Comparison of ENCODE assay signal across 8 mouse cellular contexts in the genomic region with DNA sequence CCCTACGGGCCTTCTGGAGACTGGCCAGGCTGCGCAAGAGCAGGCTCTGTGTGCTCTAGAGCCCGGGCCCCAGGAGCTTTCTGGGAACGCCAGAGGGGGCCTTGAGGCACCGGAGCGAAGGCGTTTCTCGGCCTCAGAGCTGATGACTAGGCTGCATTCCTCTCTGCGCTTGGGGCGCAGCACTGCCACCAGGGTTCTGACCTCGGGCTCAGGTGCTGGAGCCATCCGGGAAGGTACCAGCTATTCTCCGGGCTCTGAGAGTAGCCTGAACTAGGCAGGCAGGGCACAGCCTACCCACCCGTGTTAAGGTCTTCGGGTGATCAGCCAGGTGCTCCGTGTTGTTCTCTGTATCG. TPM values are rescaled to one million over a fixed set of nuclear protein-coding genes. Genes with fewer than 3 reads are reported as not detected.
A peak's percentile ranks its signal among the peaks of the same experiment; 100 is the strongest.
DNase-seq lines count a peak whose midpoint lies in the region; ATAC-seq and TF ChIP-seq lines count a peak whose summit lies in the region.

No protein-coding gene starts in this region.

- H3K4me3 ChIP-seq in heart, postnatal 0 days (ENCODE audit: low read depth, low read length) = peak overlapping the region; percentile 35
- peak overlapping the region; percentile 0; the same call in 1 of the 2 replicates for H3K4me3 ChIP-seq in cortical plate, adult 2 months (ENCODE audit: insufficient read depth, low read length)
- H3K4me3 ChIP-seq in hindbrain, embryonic 12.5 days = peak overlapping the region; percentile 42
- H3K4me3 ChIP-seq in midbrain, embryonic 15.5 days = 0 out of 2 replicates have a peak overlapping the region, but pooled peaks have one; percentile 34

- TF ChIP-seq CTCF in heart, postnatal 0 days (IDR thresholded peaks at IDR 0.05; ENCODE audit: low read depth) = no peak
- no peak for TF ChIP-seq CTCF in cortical plate, adult 2 months (IDR thresholded peaks at IDR 0.05; ENCODE audit: extremely low read depth, insufficient read depth, low read length)

- peak overlapping the region; percentile 62 for H3K4me2 ChIP-seq in heart, postnatal 0 days (ENCODE audit: low read depth, low read length)
- H3K4me2 ChIP-seq in hindbrain, embryonic 12.5 days (replicated peaks) = peak overlapping the region; percentile 59
- H3K4me2 ChIP-seq in midbrain, embryonic 15.5 days = peak overlapping the region; percentile 53

- TF ChIP-seq POLR2A in cortical plate, adult 2 months (IDR thresholded peaks at IDR 0.05; ENCODE audit: extremely low read depth, insufficient read depth, low read length) = no peak

- no peak for DNase-seq in heart, postnatal 0 days (ENCODE audit: low spot score)
- no peak for DNase-seq in heart, postnatal 10 days
- no peak for DNase-seq in layer of hippocampus, postnatal 14 days (ENCODE audit: low spot score in 2 of 2)
- DNase-seq in cerebellum, postnatal 36 days = no peak
- no peak for DNase-seq in kidney, postnatal 14 days

- ATAC-seq in heart, postnatal 0 days (ENCODE audit: insufficient read depth, low read depth) = no peak
- no peak for ATAC-seq in hindbrain, embryonic 12.5 days (ENCODE audit: low FRiP score)
- no peak for ATAC-seq in midbrain, embryonic 15.5 days (replicated peaks)

- no peaks in the 10 kb centered on the region for H3K9me3 ChIP-seq in heart, postnatal 0 days (replicated peaks; ENCODE audit: control insufficient read depth, low read length)
- H3K9me3 ChIP-seq in hindbrain, embryonic 12.5 days (replicated peaks) = no peaks in the 10 kb centered on the region
- no peaks in the 10 kb centered on the region for H3K9me3 ChIP-seq in midbrain, embryonic 15.5 days

- peaks cover 51% of the 10 kb centered on the region for H3K27me3 ChIP-seq in heart, postnatal 0 days (ENCODE audit: control insufficient read depth, insufficient read depth, low read length)
- H3K27me3 ChIP-seq in hindbrain, embryonic 12.5 days = peaks cover 91% of the 10 kb centered on the region
- peaks cover 54% of the 10 kb centered on the region for H3K27me3 ChIP-seq in midbrain, embryonic 15.5 days (replicated peaks)

- intact Hi-C loops in heart, postnatal 10 days (cut with DNase I) = no loop called here

- no peak overlapping the region for H3K27ac ChIP-seq in heart, postnatal 0 days (ENCODE audit: low read depth)
- H3K27ac ChIP-seq in cortical plate, adult 2 months (ENCODE audit: insufficient read depth, low read length) = no peak overlapping the region
- no peak overlapping the region for H3K27ac ChIP-seq in hindbrain, embryonic 12.5 days
- no peak overlapping the region for H3K27ac ChIP-seq in midbrain, embryonic 15.5 days

- H3K9ac ChIP-seq in heart, postnatal 0 days (replicated peaks; ENCODE audit: low read depth, low read length) = peak overlapping the region; percentile 1; the same call in 1 of the 2 replicates
- H3K9ac ChIP-seq in hindbrain, embryonic 12.5 days = no peak overlapping the region
- H3K9ac ChIP-seq in midbrain, embryonic 15.5 days = no peak overlapping the region

- no peaks in the 10 kb centered on the region for H3K36me3 ChIP-seq in heart, postnatal 0 days (replicated peaks; ENCODE audit: control insufficient read depth, insufficient read depth, low read length)
- H3K36me3 ChIP-seq in hindbrain, embryonic 12.5 days = no peaks in the 10 kb centered on the region
- H3K36me3 ChIP-seq in midbrain, embryonic 15.5 days (replicated peaks) = no peaks in the 10 kb centered on the region

- TF ChIP-seq EP300 in heart, postnatal 0 days (IDR thresholded peaks at IDR 0.05; ENCODE audit: low read depth) = no peak

- H3K4me1 ChIP-seq in heart, postnatal 0 days (ENCODE audit: control insufficient read depth, insufficient read depth) = peaks cover 8% of the 10 kb centered on the region; the same call in 1 of the 2 replicates
- H3K4me1 ChIP-seq in cortical plate, adult 2 months (ENCODE audit: control insufficient read depth, insufficient read depth, low read length) = no peaks in the 10 kb centered on the region
- peaks cover 65% of the 10 kb centered on the region for H3K4me1 ChIP-seq in hindbrain, embryonic 12.5 days
- peaks cover 45% of the 10 kb centered on the region for H3K4me1 ChIP-seq in midbrain, embryonic 15.5 days

- 5% methylated on average over 17 of the region's 17 CpGs for WGBS in heart, postnatal 0 days
- WGBS in hindbrain, embryonic 12.5 days = 5% methylated on average over 17 of the region's 17 CpGs
- 4% methylated on average over 17 of the region's 17 CpGs for WGBS in midbrain, embryonic 15.5 days

RNA-seq across cellular contexts. Expression of a gene that starts 7.7 kb away (rescaled TPM):
- 0.66 and 2.5 TPM in 2 replicates for total RNA-seq in heart, postnatal 0 days (2014; rRNA removed; ENCODE audit: low replicate concordance)
- 1.5 and 1.6 TPM in 2 replicates for polyA plus RNA-seq in heart, postnatal 0 days (2015; fragmentation: Nextera tagmentation; extraction: Ambion mirVana)
- total RNA-seq in heart, postnatal 10 days (2021) = 10 to 100 TPM; 11.6 to 14.7 TPM
- 11.8 and 13.2 TPM in 2 replicates for polyA plus RNA-seq in cortical plate, adult 2 months (2012; rRNA removed)
- polyA plus RNA-seq in hindbrain, embryonic 12.5 days (2016; fragmentation: Nextera tagmentation; extraction: Ambion mirVana) = 6.1 and 10.9 TPM in 2 replicates
- polyA plus RNA-seq in midbrain, embryonic 15.5 days (2015; fragmentation: Nextera tagmentation; extraction: Ambion mirVana) = 1.0 and 1.7 TPM in 2 replicates
- 10 to 100 TPM in 1 of 2 experiments, 1 to 10 TPM in 1; 9.7 to 11.7 TPM for total RNA-seq in layer of hippocampus, postnatal 14 days (2021)

RNA-seq across cellular contexts. Expression of a gene that starts 33.2 kb away (rescaled TPM):
- 13.2 TPM in 1 of 2 replicates, not detected in the other for total RNA-seq in heart, postnatal 0 days (2014; rRNA removed; ENCODE audit: low replicate concordance)
- polyA plus RNA-seq in heart, postnatal 0 days (2015; fragmentation: Nextera tagmentation; extraction: Ambion mirVana) = 1.3 and 1.6 TPM in 2 replicates
- 1 to 10 TPM; 1.0 to 1.2 TPM for total RNA-seq in heart, postnatal 10 days (2021)
- 3.0 and 3.3 TPM in 2 replicates for polyA plus RNA-seq in cortical plate, adult 2 months (2012; rRNA removed)
- 5.8 and 5.9 TPM in 2 replicates for polyA plus RNA-seq in hindbrain, embryonic 12.5 days (2016; fragmentation: Nextera tagmentation; extraction: Ambion mirVana)
- polyA plus RNA-seq in midbrain, embryonic 15.5 days (2015; fragmentation: Nextera tagmentation; extraction: Ambion mirVana) = 8.7 and 9.9 TPM in 2 replicates
- total RNA-seq in layer of hippocampus, postnatal 14 days (2021) = 1 to 10 TPM; 2.8 to 3.1 TPM

RNA-seq across cellular contexts. Expression of a gene that starts 54.1 kb away (rescaled TPM):
- 10.1 and 11.7 TPM in 2 replicates for total RNA-seq in heart, postnatal 0 days (2014; rRNA removed; ENCODE audit: low replicate concordance)
- 1.4 TPM in 2 replicates for polyA plus RNA-seq in heart, postnatal 0 days (2015; fragmentation: Nextera tagmentation; extraction: Ambion mirVana)
- 1 to 10 TPM; 8.1 TPM for total RNA-seq in heart, postnatal 10 days (2021)
- 1.2 and 1.3 TPM in 2 replicates for polyA plus RNA-seq in cortical plate, adult 2 months (2012; rRNA removed)
- polyA plus RNA-seq in hindbrain, embryonic 12.5 days (2016; fragmentation: Nextera tagmentation; extraction: Ambion mirVana) = 2.7 and 3.2 TPM in 2 replicates
- polyA plus RNA-seq in midbrain, embryonic 15.5 days (2015; fragmentation: Nextera tagmentation; extraction: Ambion mirVana) = 1.6 and 1.7 TPM in 2 replicates
- total RNA-seq in layer of hippocampus, postnatal 14 days (2021) = 1 to 10 TPM; 1.8 to 2.0 TPM
